Mouse (Mus musculus): ENCODE measurements around the gene Ubqlnl.

The Ubqlnl gene

DNA sequence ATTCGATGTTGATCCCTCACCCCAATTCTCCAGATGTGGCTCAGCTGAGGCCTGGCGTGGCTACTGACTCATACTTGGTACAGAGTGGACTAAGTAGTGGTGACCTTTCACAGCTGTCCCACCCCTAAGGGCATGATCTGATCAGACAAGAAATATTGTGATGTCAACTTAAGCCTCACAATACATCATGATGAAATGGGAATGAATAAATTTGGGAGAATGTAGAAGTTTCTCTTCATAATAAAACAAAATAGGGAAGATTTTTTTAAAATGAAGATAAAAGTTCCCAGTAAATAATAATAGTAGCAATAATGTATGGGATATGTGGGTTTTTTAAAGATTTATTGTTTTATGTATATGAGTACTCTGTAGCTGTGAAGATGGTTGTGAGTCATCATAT, at the start of gene Ubqlnl:
TSS of gene Ubqlnl (minus strand) at position 101 of the 400 bp plus-strand sequence.
- in situ Hi-C loops (cut with MboI; ENCODE audit: unreplicated experiment in 2 of 2): no loop called here

DNA sequence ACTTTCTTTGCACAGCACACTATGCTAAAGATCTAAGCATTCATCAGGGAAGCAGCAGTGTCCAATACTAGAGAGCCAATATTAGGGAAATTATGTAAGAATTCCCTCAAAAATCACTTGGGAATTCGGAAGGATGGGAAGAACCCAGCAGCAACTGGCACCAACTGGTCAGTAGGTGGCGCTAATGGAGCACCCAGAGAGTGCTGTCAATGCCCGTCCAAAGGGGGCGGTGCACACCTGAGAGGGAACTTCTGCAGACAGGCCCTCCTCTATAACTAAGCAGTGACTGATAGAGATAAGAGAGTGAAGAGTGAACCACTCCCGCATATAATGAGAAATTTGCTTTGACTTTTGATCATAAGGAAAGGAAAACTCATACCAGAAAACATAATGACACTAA, 49.5 kb upstream of the Ubqlnl start:
- in situ Hi-C loops (cut with MboI; ENCODE audit: unreplicated experiment in 2 of 2): loop anchor here (5.0 to 25.0 kb wide), 9 partner anchors 102 to 1688 kb away; partner anchors contain the start of genes Olfr655 (in 2 of the 2), Gm5901 (in 1 of the 2), Olfr557 (in 1 of the 2) and Trim68 (in 1 of the 2)

DNA sequence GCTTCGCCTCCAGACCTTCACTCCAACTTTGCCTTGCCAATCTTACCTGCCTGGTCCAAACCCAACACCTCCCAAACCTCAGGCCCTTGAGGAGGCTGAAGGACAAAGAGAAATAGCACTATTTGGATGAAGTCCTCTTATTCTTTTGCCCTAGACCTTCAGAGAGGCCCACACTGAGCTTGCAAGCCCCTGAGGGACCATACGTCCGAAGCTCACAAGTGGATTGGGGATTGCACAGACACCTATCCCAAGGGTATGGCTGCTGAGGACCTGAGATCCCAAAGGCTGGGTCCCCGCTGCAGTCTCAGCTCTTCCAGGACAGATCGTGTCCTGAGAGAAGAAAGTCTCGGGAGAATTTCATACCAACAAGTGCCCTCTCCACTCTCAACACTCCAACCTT, 45.5 kb upstream of the Ubqlnl start, which contains the start of gene Olfr649:
TSS of gene Olfr649 (minus strand) at position 101 of the 400 bp plus-strand sequence.
- in situ Hi-C loops (cut with MboI; ENCODE audit: unreplicated experiment in 2 of 2): loop anchor here (5.0 to 25.0 kb wide), 8 partner anchors 249 to 1684 kb away; partner anchors contain the start of genes Gm5901 (in 1 of the 2), Olfr557 (in 1 of the 2), Olfr655 (in 1 of the 2) and Trim68 (in 1 of the 2)

DNA sequence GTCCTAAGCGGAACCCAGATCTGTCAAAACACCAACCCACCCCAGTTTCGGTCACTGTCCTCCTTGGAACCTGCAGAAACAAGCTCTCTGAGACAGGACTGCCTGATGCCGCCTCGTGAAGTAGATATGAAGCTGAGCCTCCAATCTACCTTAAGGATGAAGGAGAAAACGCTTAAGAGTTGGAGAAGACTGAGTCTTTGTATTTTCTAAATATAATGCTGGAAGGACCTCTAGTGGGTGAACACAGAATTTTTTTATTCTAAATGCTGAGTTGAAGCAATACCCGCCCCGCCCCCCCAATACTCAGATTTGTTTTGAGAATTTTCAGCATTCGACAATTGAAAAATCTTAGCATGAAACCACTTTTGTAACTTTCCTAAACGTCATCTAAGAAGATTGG, 40.9 kb upstream of the Ubqlnl start:
- in situ Hi-C loops (cut with MboI; ENCODE audit: unreplicated experiment in 2 of 2): loop anchor here (10.0 to 25.0 kb wide), 6 partner anchors 254 to 1504 kb away; partner anchors contain the start of genes Gm5901 (in 1 of the 2), Olfr557 (in 1 of the 2) and Trim68 (in 1 of the 2)

DNA sequence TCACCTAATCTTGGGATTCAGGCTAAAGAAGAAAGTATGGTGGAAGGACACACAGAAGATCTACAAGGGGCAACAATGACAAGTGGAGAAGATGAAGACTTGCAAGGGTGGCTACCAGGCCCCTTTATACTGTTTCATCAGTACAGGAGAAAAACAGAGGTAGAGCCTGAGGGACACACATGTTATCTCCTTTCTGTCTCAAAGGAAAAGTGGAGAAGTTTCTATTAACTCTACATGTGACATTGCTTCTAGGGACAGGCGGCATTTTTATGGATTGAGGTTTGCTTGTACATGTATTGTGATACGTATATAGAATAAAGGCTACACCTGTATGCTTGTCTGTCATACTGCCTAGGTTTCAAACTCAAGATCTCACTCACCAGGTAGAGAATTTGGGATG, 32.9 kb upstream of the Ubqlnl start, which contains the start of gene Olfr648:
TSS of gene Olfr648 (minus strand) at position 101 of the 400 bp plus-strand sequence.
- in situ Hi-C loops (cut with MboI; ENCODE audit: unreplicated experiment in 2 of 2): loop anchor here (10.0 to 25.0 kb wide), 7 partner anchors 228 to 1668 kb away; partner anchors contain the start of genes Gm5901 (in 1 of the 2), Olfr557 (in 1 of the 2) and Trim68 (in 1 of the 2)

DNA sequence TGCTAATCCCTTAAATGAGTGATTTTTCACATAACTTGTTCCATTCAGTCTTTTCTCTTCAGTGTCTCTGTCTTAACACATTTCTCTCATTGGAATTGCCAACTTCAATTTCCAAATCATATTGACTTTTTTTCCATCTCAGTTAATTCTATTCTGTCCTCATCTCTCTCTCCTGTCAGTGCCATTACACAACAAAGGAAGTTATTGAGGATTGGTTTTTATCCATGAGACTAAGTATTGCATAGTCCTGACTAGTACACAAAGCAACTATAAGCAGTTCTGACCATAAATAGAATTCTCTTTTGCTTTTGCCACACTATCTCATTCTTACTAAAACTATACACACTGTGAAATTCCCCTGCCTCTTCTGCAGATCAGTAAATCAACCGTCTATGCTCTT, 28.7 kb upstream of the Ubqlnl start:
- in situ Hi-C loops (cut with MboI; ENCODE audit: unreplicated experiment in 2 of 2): loop anchor here (25.0 kb wide), 3 partner anchors 1208 to 1492 kb away; partner anchors contain the start of genes Gm5901 (in 1 of the 2), Olfr557 (in 1 of the 2) and Trim68 (in 1 of the 2)

DNA sequence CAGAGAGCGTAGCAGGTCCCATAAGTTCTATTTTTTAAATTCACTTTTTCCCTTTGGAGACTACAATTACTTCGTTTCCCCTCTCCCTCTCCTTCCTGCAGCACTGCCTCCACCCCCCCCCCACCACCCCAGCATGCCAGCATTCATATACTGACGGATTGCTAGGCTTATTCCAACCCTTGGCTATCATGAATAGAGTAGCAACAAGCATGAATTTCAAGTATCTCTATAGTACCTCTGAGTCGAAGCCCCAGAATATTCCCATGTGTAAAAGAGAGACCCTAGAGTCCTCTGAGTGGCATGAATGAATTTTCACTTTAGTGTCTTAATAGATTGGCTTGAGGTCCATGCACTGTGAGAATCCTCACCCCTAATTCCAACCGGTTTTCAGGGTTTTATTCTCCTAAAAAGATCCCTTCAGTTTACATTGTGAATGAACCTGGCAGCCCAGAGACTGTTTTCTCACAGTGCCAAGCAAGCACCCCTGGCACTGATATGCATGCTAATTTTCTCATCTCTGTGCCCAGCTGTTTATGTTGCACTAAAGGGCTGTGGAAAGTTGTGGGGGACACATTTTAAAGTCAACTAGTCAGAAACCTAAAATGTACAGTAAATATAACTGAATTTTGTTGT, 28.2 kb upstream of the Ubqlnl start:
- in situ Hi-C loops (cut with MboI; ENCODE audit: unreplicated experiment in 2 of 2): loop anchor here (25.0 kb wide), 3 partner anchors 1209 to 1491 kb away; partner anchors contain the start of genes Gm5901 (in 1 of the 2), Olfr557 (in 1 of the 2) and Trim68 (in 1 of the 2)

DNA sequence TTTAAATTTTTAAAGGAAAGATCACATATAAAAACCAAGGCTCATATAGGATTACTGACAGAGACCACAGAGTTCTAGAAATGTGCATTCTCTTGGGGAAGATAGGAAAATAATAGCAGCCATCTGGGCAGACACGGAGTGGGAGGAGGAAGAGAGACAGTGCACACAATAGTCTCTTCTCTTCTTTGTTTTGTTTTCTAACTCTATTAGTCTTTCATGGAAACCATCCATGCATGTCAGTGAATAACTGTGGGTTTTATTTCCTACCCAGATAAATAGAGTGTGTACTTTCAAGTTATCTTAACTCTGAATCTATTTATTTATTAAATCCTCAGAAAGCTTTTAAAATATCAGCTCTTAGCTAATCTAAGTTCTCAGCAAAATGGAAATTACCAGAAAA, 24.7 kb upstream of the Ubqlnl start:
- in situ Hi-C loops (cut with MboI; ENCODE audit: unreplicated experiment in 2 of 2): loop anchor here (25.0 kb wide), 3 partner anchors 1212 to 1488 kb away; partner anchors contain the start of genes Gm5901 (in 1 of the 2), Olfr557 (in 1 of the 2) and Trim68 (in 1 of the 2)

DNA sequence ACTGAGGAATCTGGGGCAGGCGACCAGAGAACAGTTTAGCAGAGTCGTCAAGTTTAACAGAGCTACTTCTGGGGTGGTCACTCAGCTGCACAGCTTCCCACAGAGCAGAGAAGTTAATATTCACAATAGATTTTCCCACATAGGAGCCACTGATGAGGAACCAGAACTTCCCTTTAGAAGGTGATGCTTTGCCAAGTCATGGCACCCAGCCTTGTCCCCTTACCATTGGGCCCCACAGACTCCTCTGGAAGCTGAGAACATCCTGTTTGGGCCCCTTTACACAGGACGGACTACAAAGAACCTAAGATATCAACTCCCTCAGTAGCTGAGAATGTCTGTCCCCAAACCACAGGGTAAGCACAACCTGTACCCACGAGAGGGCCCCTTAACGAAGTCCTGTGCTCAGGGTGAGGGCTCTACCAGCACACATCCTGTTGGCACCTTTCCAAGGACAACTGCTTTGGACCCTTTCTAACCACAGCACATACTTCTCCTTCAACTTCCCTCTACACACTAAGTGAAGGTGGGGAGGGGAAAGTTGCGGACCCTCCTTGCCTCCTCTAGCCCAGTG, 19.4 kb upstream of the Ubqlnl start:
- in situ Hi-C loops (cut with MboI; ENCODE audit: unreplicated experiment in 2 of 2): no loop called here

DNA sequence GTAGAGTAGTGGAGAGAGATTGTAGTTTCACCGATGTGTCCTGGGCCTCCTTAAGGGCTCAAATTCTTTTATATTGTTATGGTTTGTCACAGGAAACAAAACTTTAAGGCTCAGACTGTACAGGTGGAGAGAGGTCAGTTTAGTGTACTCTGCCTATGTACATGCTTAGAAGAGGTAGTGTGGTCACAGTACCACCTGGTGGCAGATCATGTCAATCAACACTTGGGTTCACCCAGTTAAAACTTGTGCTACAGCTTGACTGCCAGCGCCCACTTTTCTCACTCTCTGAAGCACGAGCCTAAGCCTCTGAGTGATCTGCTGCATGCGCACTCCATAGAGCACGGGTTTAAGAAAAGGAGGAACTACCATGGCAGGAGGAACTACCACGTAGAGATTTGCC, 16.7 kb upstream of the Ubqlnl start:
- in situ Hi-C loops (cut with MboI; ENCODE audit: unreplicated experiment in 2 of 2): no loop called here

DNA sequence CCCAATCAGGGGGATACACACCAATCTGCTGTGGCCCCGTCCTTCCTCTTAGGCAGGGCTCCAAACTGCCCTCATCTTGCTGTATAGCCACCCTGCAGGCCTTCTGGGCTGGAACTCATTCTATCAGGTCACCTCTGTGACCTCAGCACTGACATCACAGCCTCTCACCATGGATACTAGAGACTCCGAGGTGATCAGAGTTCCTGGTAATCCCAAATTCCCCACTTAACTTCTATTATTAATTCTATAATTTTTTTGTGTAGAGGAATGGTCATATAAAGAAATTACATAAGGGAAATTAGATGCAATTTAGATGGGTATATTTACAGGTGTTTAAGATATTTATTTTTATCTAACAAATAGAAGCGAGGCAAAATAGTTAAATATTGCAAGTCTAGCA, 7.2 kb downstream of the Ubqlnl start, which contains the start of gene Ubqln3:
TSS of gene Ubqln3 (minus strand) at position 101 of the 400 bp plus-strand sequence.
- in situ Hi-C loops (cut with MboI; ENCODE audit: unreplicated experiment in 2 of 2): no loop called here

DNA sequence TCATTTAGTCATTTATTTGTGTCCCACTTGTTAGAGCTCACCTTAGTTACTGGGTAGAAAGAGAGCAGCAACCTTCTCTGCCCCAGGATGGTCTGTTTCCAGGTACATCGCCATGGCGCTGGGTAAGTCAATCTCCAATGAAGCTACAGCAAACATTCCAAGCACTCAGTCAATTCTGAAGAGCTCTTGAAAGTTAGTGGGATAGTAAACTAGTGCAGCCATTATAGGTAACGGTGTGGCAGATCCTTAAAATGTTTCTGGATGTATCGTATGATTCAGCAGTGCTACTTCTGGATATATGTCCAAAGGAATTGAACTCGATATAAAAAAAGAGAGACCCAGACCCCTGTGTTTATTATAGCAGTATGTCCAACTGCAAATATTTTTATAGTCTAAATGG, 13.1 kb downstream of the Ubqlnl start, which contains the start of gene Olfr643:
TSS of gene Olfr643 (minus strand) at position 101 of the 400 bp plus-strand sequence.
- in situ Hi-C loops (cut with MboI; ENCODE audit: unreplicated experiment in 2 of 2): no loop called here

DNA sequence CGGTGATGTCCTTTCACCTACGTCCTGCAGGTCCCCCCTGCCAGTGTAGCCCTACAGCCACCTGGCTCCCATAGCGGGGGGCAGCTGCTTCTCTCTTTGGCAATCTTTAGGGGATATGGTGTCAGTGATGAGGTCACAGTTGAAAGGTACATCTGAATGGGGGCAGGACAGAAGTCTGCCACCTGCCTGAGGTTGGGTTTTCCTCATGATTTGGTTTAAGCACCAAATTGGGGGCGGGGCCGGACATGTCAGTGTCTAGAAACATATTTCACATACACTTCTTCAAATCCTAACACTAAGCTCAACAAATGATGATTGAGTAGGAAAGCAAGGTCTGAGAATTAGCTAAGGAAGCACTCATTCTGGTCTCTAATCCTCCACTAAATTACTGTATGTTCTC, 20.6 kb downstream of the Ubqlnl start, which contains the start of gene Ubqln5:
TSS of gene Ubqln5 (minus strand) at position 101 of the 400 bp plus-strand sequence.
- in situ Hi-C loops (cut with MboI; ENCODE audit: unreplicated experiment in 2 of 2): no loop called here

DNA sequence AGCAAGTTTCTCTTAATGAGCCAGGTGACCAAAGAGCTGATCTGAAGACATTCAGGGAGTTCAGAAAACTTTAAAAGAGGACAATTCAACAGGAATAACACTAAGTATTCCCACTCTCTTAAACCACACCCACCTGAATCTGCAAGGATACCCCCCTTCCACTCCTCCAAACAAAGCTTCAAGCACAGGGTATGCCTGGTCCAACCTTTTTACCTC, 45.7 kb downstream of the Ubqlnl start, which contains the start of gene Olfr646:
TSS of gene Olfr646 (plus strand) at position 117 of the 216 bp plus-strand sequence.
- in situ Hi-C loops (cut with MboI; ENCODE audit: unreplicated experiment in 2 of 2): no loop called here

DNA sequence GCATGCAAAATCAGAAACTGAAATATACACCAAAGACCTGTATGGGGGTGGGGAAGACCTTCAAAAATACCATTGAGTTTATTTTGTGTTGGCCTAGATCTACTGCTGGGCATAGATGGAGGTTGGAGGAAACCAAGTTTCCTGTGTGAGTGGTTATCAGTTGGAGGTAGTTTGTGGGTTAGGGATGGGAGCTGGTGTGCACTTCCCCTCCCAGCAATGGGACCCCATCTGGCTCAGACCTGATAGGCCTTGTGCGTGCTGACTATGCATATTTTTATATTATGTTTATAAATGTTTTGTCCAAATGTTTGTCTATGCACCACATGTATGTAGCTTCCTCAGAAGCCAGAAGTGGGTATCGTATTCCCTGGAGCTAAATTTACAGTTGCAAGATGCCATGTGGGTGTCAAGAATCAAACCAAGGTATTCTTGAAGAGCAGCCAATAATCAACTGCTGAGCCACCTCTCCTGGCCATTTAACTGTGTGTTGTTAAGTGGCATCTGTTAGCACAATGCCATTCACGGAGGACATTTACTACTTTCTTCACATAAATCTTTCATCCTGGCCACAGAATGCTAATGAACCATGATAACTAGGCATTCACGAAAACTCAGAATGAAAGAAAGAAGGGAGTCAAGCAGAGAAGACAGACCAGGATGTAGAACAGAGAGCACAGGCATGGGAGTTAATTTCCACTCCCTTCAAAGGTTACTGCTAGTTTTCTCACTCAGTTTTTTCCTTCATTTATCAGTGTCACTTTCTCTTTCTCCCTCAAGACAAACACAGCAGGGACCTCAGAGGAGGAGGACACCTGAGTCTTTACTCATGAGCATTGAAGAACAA, 46.2 kb downstream of the Ubqlnl start:
- in situ Hi-C loops (cut with MboI; ENCODE audit: unreplicated experiment in 2 of 2): no loop called here
